Mouse (Mus musculus) cortical plate, adult 2 months (tissue): Measurements from ENCODE around the gene Pold2.

Source experiments
- CTCF ChIP-seq: fragments of 200-500 bp; IDR thresholded peaks from 2 replicates; pipeline ENCODE4 v1.5.1; 2011; ENCODE audit warnings: mild to moderate bottlenecking, control low read depth, low read length; ENCODE audit not compliant: insufficient read depth; ENCODE audit errors: extremely low read depth
- POLR2A ChIP-seq: fragments of 200-500 bp; IDR thresholded peaks from 2 replicates; pipeline ENCODE4 v1.6.1; 2011; ENCODE audit warnings: mild to moderate bottlenecking, low read length, control low read depth; ENCODE audit not compliant: insufficient read depth; ENCODE audit errors: extremely low read depth

DNA sequence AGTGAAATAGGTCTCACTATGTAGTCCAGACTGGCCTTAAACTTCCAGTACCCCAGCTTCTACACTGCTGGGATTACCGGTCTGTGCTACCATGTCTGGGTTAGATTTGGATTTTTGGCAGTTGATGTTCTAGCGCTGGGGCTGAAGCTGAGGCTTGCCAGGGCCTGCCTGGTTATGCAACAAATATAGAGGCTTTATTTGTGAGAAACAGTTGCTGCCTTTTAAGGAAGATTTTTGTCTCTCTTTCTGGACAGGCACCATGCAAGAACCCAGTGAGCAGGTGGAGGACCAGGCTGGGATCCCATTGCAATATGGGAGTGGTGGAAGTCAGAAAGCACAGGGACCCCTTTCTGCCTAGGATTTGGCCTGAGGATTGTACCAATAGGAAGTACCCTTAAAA, 36.3 kb downstream of the Pold2 start:
- no peak for TF ChIP-seq POLR2A
- TF ChIP-seq CTCF: no peak
